Mouse (Mus musculus) bone marrow macrophage, adult 2 months (primary cell): Measurements from ENCODE around the gene Pik3r2. TPM values are rescaled to one million over a fixed set of nuclear protein-coding genes. Genes with fewer than 3 reads are reported as not detected.
A peak's percentile ranks its signal among the peaks of the same experiment; 100 is the strongest.

ENCODE experiments used
- H3K27ac ChIP-seq: 2 replicates; pipeline ENCODE4 v1.5.1; 2012; ENCODE audit warnings: low read depth, low read length; ENCODE audit not compliant: insufficient read depth
- H3K4me1 ChIP-seq: 2 replicates; pipeline ENCODE4 v1.6.1; 2012; ENCODE audit warnings: low read length; ENCODE audit not compliant: control insufficient read depth, insufficient read depth
- H3K4me3 ChIP-seq: 2 replicates; pipeline ENCODE4 v1.5.1; 2012; ENCODE audit warnings: mild to moderate bottlenecking, low read length, moderate library complexity; ENCODE audit not compliant: insufficient read depth
- CTCF ChIP-seq: IDR thresholded peaks from 2 replicates; pipeline ENCODE4 v1.5.1; 2012; ENCODE audit warnings: low read depth, mild to moderate bottlenecking, low read length, moderate library complexity
- POLR2A ChIP-seq: IDR thresholded peaks from 2 replicates; pipeline ENCODE4 v1.6.1; 2012; ENCODE audit warnings: mild to moderate bottlenecking, low read depth, low read length, borderline replicate concordance
- polyA plus RNA-seq: library from polyadenylated mRNA; stranded (reverse); fragments of >200 nt; gene quantifications from 2 replicates; pipeline ENCODE4 v1.2.4, GENCODE M21; 2012; ENCODE audit not compliant: missing spikeins, insufficient read depth, insufficient read length

Gene Pik3r2
- polyA plus RNA-seq, 1 experiment: 27.5 TPM

- Histone ChIP-seq H3K4me1 (peaks cover 35% of the 10 kb centered on the region), H3K27ac (peak overlapping the region; percentile 76), H3K4me3 (peak overlapping the region; percentile 67)
- TF ChIP-seq CTCF (no peak), POLR2A (peak; percentile 58; the same call in 1 of the 2 replicates)
Observed at GRCm38 (mm10) chr8:70766571-70767440, 9.7 kb downstream of the Pik3r2 start.

GRCm38 (mm10) chr8:70765838-70766570 is 10.5 kb downstream of the Pik3r2 start:
- H3K27ac ChIP-seq: peak overlapping the region; percentile 76
- no peak; the same call in 1 of the 2 replicates for TF ChIP-seq CTCF
- peaks cover 42% of the 10 kb centered on the region for H3K4me1 ChIP-seq

GRCm38 (mm10) chr8:70765329-70765728 is 11.2 kb downstream of the Pik3r2 start:
- Histone ChIP-seq H3K4me3 (peak overlapping the region; percentile 67), H3K4me1 (peaks cover 42% of the 10 kb centered on the region), H3K27ac (peak overlapping the region; percentile 76)
- TF ChIP-seq CTCF (no peak), POLR2A (no peak)

More at GRCm38 (mm10) chr8:70765838-70766570, 10.5 kb downstream of the Pik3r2 start:
- peak overlapping the region; percentile 67 for H3K4me3 ChIP-seq

- TF ChIP-seq POLR2A (no peak), CTCF (no peak)
- peaks cover 45% of the 10 kb centered on the region for H3K4me1 ChIP-seq
- H3K4me3 ChIP-seq: peak overlapping the region; percentile 67
- no peak overlapping the region for H3K27ac ChIP-seq
Observed at GRCm38 (mm10) chr8:70764676-70765075, 11.8 kb downstream of the Pik3r2 start.

GRCm38 (mm10) chr8:70764026-70764425 is 12.5 kb downstream of the Pik3r2 start:
- Histone ChIP-seq H3K4me1 (peaks cover 47% of the 10 kb centered on the region), H3K4me3 (no peak overlapping the region), H3K27ac (no peak overlapping the region)
- no peak for TF ChIP-seq CTCF
- TF ChIP-seq POLR2A: no peak

GRCm38 (mm10) chr8:70763354-70763753 is 13.2 kb downstream of the Pik3r2 start:
- Histone ChIP-seq H3K4me3 (no peak overlapping the region), H3K27ac (no peak overlapping the region), H3K4me1 (peaks cover 44% of the 10 kb centered on the region)
- no peak for TF ChIP-seq POLR2A
- TF ChIP-seq CTCF: peak; percentile 79

GRCm38 (mm10) chr8:70762118-70762517 is 14.4 kb downstream of the Pik3r2 start:
- Histone ChIP-seq H3K4me1 (peaks cover 33% of the 10 kb centered on the region), H3K4me3 (no peak overlapping the region), H3K27ac (peak overlapping the region; percentile 72; the same call in 1 of the 2 replicates)
- no peak for TF ChIP-seq CTCF
- no peak for TF ChIP-seq POLR2A

GRCm38 (mm10) chr8:70760775-70761406 is 15.6 kb downstream of the Pik3r2 start, which contains the start of gene Mpv17l2:
Gene Mpv17l2 (minus strand): TSS chr8:70760946.
- Histone ChIP-seq H3K4me1 (peaks cover 31% of the 10 kb centered on the region), H3K27ac (peak within 1 kb of the TSS; percentile 72), H3K4me3 (peak within 1 kb of the TSS; percentile 68)
- TF ChIP-seq CTCF: no peak
- TF ChIP-seq POLR2A: no peak

GRCm38 (mm10) chr8:70760350-70760749 is 16.2 kb downstream of the Pik3r2 start:
- Histone ChIP-seq H3K4me3 (peak overlapping the region; percentile 68), H3K27ac (no peak overlapping the region), H3K4me1 (peaks cover 35% of the 10 kb centered on the region)
- TF ChIP-seq CTCF: no peak
- TF ChIP-seq POLR2A: no peak
